Mouse (Mus musculus) ES-Bruce4 (cell line): Measurements from ENCODE around the gene Abat. TPM values are rescaled to one million over a fixed set of nuclear protein-coding genes. Genes with fewer than 3 reads are reported as not detected.

Experiments
- H3K27ac ChIP-seq: 2 replicates; pipeline ENCODE4 v1.5.1; 2012; ENCODE audit warnings: low read length, inconsistent platforms; ENCODE audit not compliant: insufficient read depth
- H3K27me3 ChIP-seq: 2 replicates; pipeline ENCODE4 v1.6.1; 2012; ENCODE audit warnings: mild to moderate bottlenecking, low read length, inconsistent platforms; ENCODE audit not compliant: control insufficient read depth, poor library complexity, insufficient read depth, severe bottlenecking
- H3K36me3 ChIP-seq: 2 replicates; pipeline ENCODE4 v1.6.1; 2012; ENCODE audit warnings: inconsistent platforms, mild to moderate bottlenecking, low read length, moderate library complexity; ENCODE audit not compliant: control insufficient read depth, poor library complexity, insufficient read depth, severe bottlenecking
- H3K4me1 ChIP-seq: one replicate; pipeline ENCODE4 v1.8.1; 2011; ENCODE audit warnings: low read length; ENCODE audit not compliant: control insufficient read depth, insufficient read depth
- H3K4me3 ChIP-seq: 2 replicates; pipeline ENCODE4 v1.5.1; 2011; ENCODE audit warnings: low read depth, mild to moderate bottlenecking, low read length
- H3K9ac ChIP-seq: 2 replicates; pipeline ENCODE4 v1.6.1; 2012; ENCODE audit warnings: low read depth, mild to moderate bottlenecking, inconsistent platforms; ENCODE audit not compliant: poor library complexity, severe bottlenecking
- H3K9me3 ChIP-seq: replicated peaks from 2 replicates; pipeline ENCODE4 v1.6.1; 2012; ENCODE audit warnings: mild to moderate bottlenecking, low read length, inconsistent platforms; ENCODE audit not compliant: control insufficient read depth, poor library complexity, insufficient read depth, severe bottlenecking
- CTCF ChIP-seq: IDR thresholded peaks from one replicate; pipeline ENCODE4 v1.8.1; 2011; ENCODE audit warnings: low read depth, low read length
- EP300 ChIP-seq: IDR thresholded peaks from 2 replicates; pipeline ENCODE4 v1.6.1; 2011; ENCODE audit warnings: low read depth, low read length; ENCODE audit not compliant: insufficient read depth
- POLR2A ChIP-seq: IDR thresholded peaks from one replicate; pipeline ENCODE4 v1.8.1; 2011; ENCODE audit warnings: low read length; ENCODE audit not compliant: insufficient read depth
- polyA plus RNA-seq: library from polyadenylated mRNA; stranded (reverse); fragments of >200 nt; gene quantifications from 2 replicates; pipeline ENCODE4 v1.2.4, GENCODE M21; 2011; ENCODE audit warnings: low read depth; ENCODE audit not compliant: missing spikeins, insufficient read depth, insufficient read length

Gene Abat
- polyA plus RNA-seq, 1 experiment: 2.8 TPM

DNA sequence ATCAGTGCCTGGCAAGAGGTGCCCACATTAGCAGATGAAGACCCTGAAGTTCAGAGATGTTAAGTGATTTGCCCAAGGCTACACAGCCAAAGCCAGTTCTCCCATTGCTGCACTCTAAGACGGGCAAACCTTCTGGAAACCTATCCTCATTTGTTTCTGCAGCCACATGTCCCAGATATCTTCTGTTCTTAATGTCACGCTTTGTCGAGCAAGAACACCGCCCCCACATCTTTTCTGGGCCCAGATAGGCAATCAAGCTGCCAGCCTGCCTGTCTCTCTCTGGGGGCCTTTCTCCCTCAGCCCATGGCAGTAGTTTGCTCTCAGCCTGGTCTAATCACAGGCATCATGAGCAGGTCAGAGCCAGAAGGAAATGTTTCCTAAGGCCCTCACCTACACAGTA lies 83.1 kb downstream of the Abat start:
- H3K4me1 ChIP-seq: no peaks in the 10 kb centered on the region
- no peak overlapping the region for H3K9ac ChIP-seq
- H3K27ac ChIP-seq: no peak overlapping the region
- no peak for TF ChIP-seq EP300
- no peak for TF ChIP-seq POLR2A
- TF ChIP-seq CTCF: no peak
- H3K4me3 ChIP-seq: no peak overlapping the region
- no peaks in the 10 kb centered on the region for H3K27me3 ChIP-seq
- no peaks in the 10 kb centered on the region for H3K36me3 ChIP-seq
- H3K9me3 ChIP-seq: no peaks in the 10 kb centered on the region

GRCm38 (mm10) chr16:8597516-8597915 lies 84.3 kb downstream of the Abat start:
- Histone ChIP-seq H3K9me3 (no peaks in the 10 kb centered on the region), H3K27me3 (no peaks in the 10 kb centered on the region), H3K4me3 (no peak overlapping the region), H3K9ac (no peak overlapping the region), H3K36me3 (no peaks in the 10 kb centered on the region), H3K4me1 (no peaks in the 10 kb centered on the region), H3K27ac (no peak overlapping the region)
- TF ChIP-seq CTCF (no peak), POLR2A (no peak), EP300 (no peak)

DNA sequence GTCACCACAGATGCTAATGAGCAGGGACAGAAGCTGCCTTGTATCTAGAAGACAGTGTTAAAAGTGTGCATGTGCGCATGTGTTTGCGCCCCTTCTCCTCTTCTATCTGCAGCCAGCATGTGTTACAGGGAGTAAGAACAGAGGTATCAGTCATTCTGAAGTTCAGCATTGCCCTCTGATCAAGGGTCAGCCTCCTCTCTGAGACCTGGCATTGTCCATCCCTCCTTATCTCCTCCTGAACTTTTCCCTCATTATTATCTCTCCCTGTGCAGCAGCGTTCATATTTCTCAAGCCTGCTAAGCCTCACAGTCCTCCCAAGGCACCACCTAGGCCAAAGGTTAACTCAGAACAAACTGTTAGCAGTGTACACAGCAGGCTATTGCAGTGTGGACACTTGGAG lies 90.6 kb downstream of the Abat start:
- H3K36me3 ChIP-seq: no peaks in the 10 kb centered on the region
- no peaks in the 10 kb centered on the region for H3K27me3 ChIP-seq
- H3K4me3 ChIP-seq: no peak overlapping the region
- H3K4me1 ChIP-seq: no peaks in the 10 kb centered on the region
- H3K9ac ChIP-seq: no peak overlapping the region
- no peak overlapping the region for H3K27ac ChIP-seq
- TF ChIP-seq CTCF: no peak
- TF ChIP-seq EP300: no peak
- no peak for TF ChIP-seq POLR2A
- H3K9me3 ChIP-seq: no peaks in the 10 kb centered on the region

- Histone ChIP-seq H3K27me3 (no peaks in the 10 kb centered on the region), H3K36me3 (no peaks in the 10 kb centered on the region), H3K9ac (no peak overlapping the region), H3K9me3 (no peaks in the 10 kb centered on the region), H3K4me1 (no peaks in the 10 kb centered on the region), H3K4me3 (no peak overlapping the region), H3K27ac (no peak overlapping the region)
- no peak for TF ChIP-seq CTCF
- no peak for TF ChIP-seq POLR2A
- no peak for TF ChIP-seq EP300
Observed at GRCm38 (mm10) chr16:8610397-8610796, 97.2 kb downstream of the Abat start.

DNA sequence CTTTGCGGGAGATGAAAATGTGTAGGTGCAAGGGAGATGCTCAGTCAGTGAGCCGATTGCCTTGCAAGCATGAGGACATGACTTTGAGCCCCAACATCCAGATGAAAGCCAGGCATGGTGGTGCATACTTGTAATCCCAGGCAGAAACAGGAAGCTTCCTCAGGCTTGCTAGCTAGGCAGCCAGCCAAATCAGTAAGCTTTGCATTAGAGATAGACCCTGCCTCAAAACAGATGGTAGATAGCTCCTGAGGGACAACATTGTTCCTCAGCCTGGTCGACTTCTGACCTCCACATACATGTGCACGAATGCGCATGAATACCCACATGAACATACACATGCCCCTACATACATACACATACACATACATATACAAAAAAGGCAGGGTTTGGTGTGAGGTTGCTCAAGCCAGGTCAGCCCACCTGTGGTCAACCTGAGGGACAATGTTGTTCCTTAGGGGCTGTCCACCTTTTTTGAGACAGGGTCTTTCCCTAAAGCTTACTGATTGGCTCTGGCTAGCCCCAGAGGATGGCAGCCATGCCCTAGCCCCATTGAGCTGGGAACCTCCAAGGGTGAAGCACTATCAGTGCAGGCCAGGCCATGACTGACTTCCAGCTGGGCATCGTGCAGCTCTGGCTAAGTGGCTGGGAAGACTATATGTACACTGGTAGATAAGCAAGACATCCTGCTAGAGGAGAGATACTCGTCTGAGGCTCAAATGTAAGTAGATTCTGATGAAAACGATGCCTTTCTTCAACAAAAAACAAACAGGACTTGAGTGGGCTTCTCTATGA lies 99.2 kb downstream of the Abat start:
- Histone ChIP-seq H3K9ac (no peak overlapping the region), H3K4me1 (no peaks in the 10 kb centered on the region), H3K27me3 (no peaks in the 10 kb centered on the region), H3K36me3 (no peaks in the 10 kb centered on the region), H3K27ac (no peak overlapping the region), H3K9me3 (no peaks in the 10 kb centered on the region), H3K4me3 (no peak overlapping the region)
- TF ChIP-seq EP300: no peak

GRCm38 (mm10) chr16:8613039-8613438 lies 99.8 kb downstream of the Abat start:
- no peak overlapping the region for H3K4me3 ChIP-seq
- H3K36me3 ChIP-seq: no peaks in the 10 kb centered on the region
- no peak for TF ChIP-seq CTCF
- TF ChIP-seq POLR2A: no peak
- no peak for TF ChIP-seq EP300
- H3K27ac ChIP-seq: no peak overlapping the region
- no peak overlapping the region for H3K9ac ChIP-seq
- H3K9me3 ChIP-seq: no peaks in the 10 kb centered on the region
- H3K4me1 ChIP-seq: no peaks in the 10 kb centered on the region
- H3K27me3 ChIP-seq: no peaks in the 10 kb centered on the region
